Mouse (Mus musculus) liver, adult 2 months (tissue): Measurements from ENCODE around the gene Klhl5. TPM values are rescaled to one million over a fixed set of nuclear protein-coding genes. Genes with fewer than 3 reads are reported as not detected.

Experiments used
- DNase-seq: peaks from one replicate; pipeline ENCODE4 v3.0.0-alpha.2; 2011; ENCODE audit warnings: low read depth, low spot score; ENCODE audit errors: extremely low read depth
- H3K27ac ChIP-seq: fragments of 200-500 bp; replicated peaks from 2 replicates; pipeline ENCODE4 v1.5.1; 2012; ENCODE audit warnings: low read depth, mild to moderate bottlenecking, control low read depth, inconsistent platforms, low read length; ENCODE audit not compliant: insufficient read depth
- H3K27me3 ChIP-seq: fragments of 200-500 bp; 2 replicates; pipeline ENCODE4 v1.6.1; 2012; ENCODE audit warnings: mild to moderate bottlenecking, moderate library complexity, low read length, inconsistent platforms; ENCODE audit not compliant: control insufficient read depth, insufficient read depth
- H3K36me3 ChIP-seq: fragments of 200-500 bp; 2 replicates; pipeline ENCODE4 v1.6.1; 2012; ENCODE audit warnings: low read length, inconsistent platforms; ENCODE audit not compliant: control insufficient read depth, insufficient read depth
- H3K4me1 ChIP-seq: fragments of 200-500 bp; 2 replicates; pipeline ENCODE4 v1.6.1; 2011; ENCODE audit warnings: low read length; ENCODE audit not compliant: control insufficient read depth, insufficient read depth
- H3K4me3 ChIP-seq: fragments of 200-500 bp; 2 replicates; pipeline ENCODE4 v1.5.1; 2011; ENCODE audit warnings: low read depth, mild to moderate bottlenecking, control low read depth, low read length, moderate library complexity; ENCODE audit not compliant: insufficient read depth
- H3K79me2 ChIP-seq: fragments of 200-500 bp; 2 replicates; pipeline ENCODE4 v1.6.1; 2012; ENCODE audit warnings: inconsistent platforms, mild to moderate bottlenecking, low read length, moderate library complexity; ENCODE audit not compliant: control insufficient read depth, insufficient read depth
- H3K9ac ChIP-seq: fragments of 200-500 bp; 2 replicates; pipeline ENCODE4 v1.6.1; 2012; ENCODE audit warnings: low read depth, mild to moderate bottlenecking, control low read depth, inconsistent platforms, low read length
- CTCF ChIP-seq: fragments of 200-500 bp; IDR thresholded peaks from 2 replicates; pipeline ENCODE4 v1.5.1; 2011; ENCODE audit warnings: low read depth, low read length, control low read depth
- POLR2A ChIP-seq: fragments of 200-500 bp; IDR thresholded peaks from 2 replicates; pipeline ENCODE4 v1.6.1; 2011; ENCODE audit warnings: low read length, control low read depth; ENCODE audit not compliant: insufficient read depth; ENCODE audit errors: extremely low read depth
- WGBS: fragments of 180-500 bp; shearing (Covaris S2); methylation state at CpG from one replicate; pipeline ENCODE4 v1.1.7; 2018; 5-methylcytosine and 5-hydroxymethylcytosine counted together
- polyA plus RNA-seq: library from polyadenylated mRNA; depleted of rRNA; stranded (reverse); fragments of >200 nt; gene quantifications from 2 replicates; pipeline ENCODE4 v1.2.3, GENCODE M21; 2012
- total RNA-seq: library from RNA; depleted of rRNA; stranded (reverse); fragments of >200 nt; gene quantifications from 2 replicates; pipeline ENCODE4 v1.2.3, GENCODE M21; 2014

Gene Klhl5
- total and polyA plus RNA-seq, 2 experiments: 13.8 to 23.8 TPM

DNA sequence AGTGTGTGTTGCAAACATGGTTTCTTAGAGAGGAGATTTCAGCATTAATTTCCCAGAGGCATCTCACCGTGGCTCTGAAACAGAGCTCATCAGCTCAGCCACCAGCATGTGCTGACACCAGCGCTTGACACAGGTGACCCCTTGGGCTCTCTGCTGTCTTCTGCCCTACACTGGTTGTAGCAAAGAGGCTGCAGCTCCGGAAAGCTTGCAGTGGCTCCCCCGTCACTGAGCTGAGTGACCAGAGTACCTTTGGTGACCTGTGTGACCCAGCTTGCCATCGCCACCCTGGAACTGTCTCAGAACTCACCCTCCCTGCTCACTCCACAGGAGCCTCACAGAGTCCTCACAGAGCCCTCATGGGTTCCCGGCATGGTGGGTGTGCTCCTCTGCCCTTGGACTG, 34.9 kb downstream of the Klhl5 start:
- TF ChIP-seq CTCF (no peak), POLR2A (no peak)
- no peak overlapping the region for H3K4me3 ChIP-seq
- 84% methylated on average over 6 of the region's 6 CpGs for WGBS
- no peak for DNase-seq
- H3K79me2 ChIP-seq: no peaks in the 10 kb centered on the region
- H3K4me1 ChIP-seq: no peaks in the 10 kb centered on the region
- H3K27ac ChIP-seq: no peak overlapping the region
- peaks cover 20% of the 10 kb centered on the region; the same call in 1 of the 2 replicates for H3K36me3 ChIP-seq
- no peaks in the 10 kb centered on the region for H3K27me3 ChIP-seq
- no peak overlapping the region for H3K9ac ChIP-seq

DNA sequence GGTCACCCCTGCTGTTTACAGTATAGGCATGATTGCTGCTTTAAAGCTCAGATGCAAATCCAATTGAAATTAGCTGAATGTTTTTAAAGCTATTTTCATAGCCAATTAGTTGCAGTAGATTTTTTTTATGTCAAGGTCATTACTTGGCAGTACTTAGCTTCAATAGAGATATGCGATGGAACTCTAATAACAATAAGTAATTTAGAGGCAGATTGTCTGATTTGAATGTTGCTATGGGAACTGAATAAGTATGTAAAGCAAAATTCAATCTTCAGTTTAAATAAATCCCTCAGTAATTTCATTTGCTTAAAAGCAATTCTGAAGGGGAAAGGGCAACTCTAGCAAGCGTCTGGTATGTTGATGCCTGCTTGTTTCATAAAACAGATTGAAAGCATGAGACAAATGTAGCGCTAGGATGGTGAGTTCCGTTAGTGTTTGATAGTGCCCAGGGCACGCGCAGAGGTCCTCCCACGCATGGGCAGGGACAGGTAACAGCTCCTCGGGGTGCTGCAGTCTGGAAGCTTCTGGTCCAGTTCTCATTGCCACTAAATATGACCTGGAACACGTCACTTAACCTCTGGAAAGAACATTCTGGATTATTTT, 38.3 kb downstream of the Klhl5 start:
- Histone ChIP-seq H3K79me2 (no peaks in the 10 kb centered on the region), H3K9ac (no peak overlapping the region), H3K36me3 (peaks cover 24% of the 10 kb centered on the region; the same call in 1 of the 2 replicates), H3K4me3 (no peak overlapping the region), H3K27ac (no peak overlapping the region), H3K4me1 (peaks cover 9% of the 10 kb centered on the region), H3K27me3 (no peaks in the 10 kb centered on the region)
- no peak for TF ChIP-seq POLR2A
- no peak for TF ChIP-seq CTCF
- DNase-seq: no peak
- WGBS: 89% methylated on average over 9 of the region's 9 CpGs

DNA sequence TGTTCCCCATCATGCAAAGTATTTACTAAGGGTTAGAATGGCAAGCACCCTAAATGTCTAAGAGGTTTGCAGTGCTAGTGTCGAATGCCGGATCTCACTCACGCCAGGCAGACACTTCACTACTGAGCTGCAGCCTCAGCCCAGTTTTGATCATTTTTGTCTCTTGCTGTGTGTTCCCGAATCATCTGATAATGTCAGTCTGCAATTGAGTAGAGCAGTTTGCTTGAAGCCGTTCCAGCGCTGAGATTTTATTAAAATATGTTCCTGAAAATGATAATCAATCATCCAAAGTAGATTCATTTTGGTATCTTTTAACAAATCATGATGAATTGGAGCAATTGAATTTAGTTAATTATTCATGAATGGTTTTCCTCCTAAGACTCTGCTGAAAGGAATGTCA, 39.4 kb downstream of the Klhl5 start:
- TF ChIP-seq CTCF: no peak
- TF ChIP-seq POLR2A: no peak
- Histone ChIP-seq H3K9ac (no peak overlapping the region), H3K4me1 (peaks cover 18% of the 10 kb centered on the region), H3K27ac (no peak overlapping the region), H3K79me2 (no peaks in the 10 kb centered on the region), H3K4me3 (no peak overlapping the region), H3K36me3 (peaks cover 18% of the 10 kb centered on the region; the same call in 1 of the 2 replicates), H3K27me3 (no peaks in the 10 kb centered on the region)
- 97% methylated on average over 6 of the region's 6 CpGs for WGBS
- DNase-seq: no peak

DNA sequence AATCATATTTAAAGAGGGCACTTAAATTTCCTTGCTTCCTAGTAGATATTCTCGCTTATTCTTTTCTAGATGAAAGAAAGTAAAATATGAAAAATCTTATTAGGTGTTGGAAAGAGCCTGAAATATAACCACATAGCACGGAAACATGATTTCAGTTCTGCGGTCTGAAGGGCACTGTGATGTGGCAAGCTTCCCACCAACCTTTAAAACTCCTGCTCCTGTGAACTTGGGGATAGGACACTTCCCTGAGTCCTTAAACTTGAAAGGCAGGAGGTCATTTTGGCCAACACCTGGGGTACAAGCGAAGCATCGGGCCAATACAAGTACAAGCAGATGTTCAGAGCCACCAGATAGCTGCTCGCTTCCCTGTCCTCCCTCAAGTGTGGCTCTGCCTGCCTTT, 42.4 kb downstream of the Klhl5 start:
- Histone ChIP-seq H3K9ac (no peak overlapping the region), H3K4me3 (no peak overlapping the region), H3K27ac (peak overlapping the region; percentile 81), H3K79me2 (no peaks in the 10 kb centered on the region), H3K36me3 (peaks cover 9% of the 10 kb centered on the region; the same call in 1 of the 2 replicates), H3K27me3 (no peaks in the 10 kb centered on the region), H3K4me1 (peaks cover 19% of the 10 kb centered on the region)
- TF ChIP-seq POLR2A (no peak), CTCF (no peak)
- DNase-seq: peak; percentile 88
- WGBS: 50% methylated on average over 6 of the region's 6 CpGs

DNA sequence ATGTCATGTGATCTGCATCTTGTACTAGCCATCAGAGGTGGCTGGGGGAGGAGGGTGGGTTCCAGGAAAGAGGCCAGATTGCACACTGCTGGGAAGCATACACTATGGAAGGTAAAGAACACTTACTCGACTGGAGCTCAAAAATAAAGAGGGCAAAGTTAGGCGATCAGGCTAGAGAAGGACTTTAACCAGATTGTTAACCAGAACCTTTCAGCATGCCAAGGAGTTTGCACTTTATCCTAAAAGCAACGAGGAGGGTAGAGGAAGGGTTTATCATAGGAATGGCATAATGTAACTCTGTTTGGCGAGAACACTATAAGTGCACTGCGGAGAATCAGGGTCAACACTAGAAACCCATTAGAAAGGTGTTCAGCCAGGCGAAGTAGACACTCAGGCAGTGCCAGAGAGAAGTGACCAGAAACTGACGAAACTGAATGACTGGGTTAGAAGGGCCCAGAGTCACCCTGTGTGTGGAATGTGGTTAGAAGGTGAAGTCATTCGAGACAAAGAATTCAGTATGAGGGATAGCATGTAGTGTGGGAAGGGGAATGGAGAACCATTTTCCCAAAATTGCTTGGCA, 43.1 kb downstream of the Klhl5 start:
- Histone ChIP-seq H3K9ac (no peak overlapping the region), H3K4me1 (peaks cover 19% of the 10 kb centered on the region), H3K36me3 (peaks cover 9% of the 10 kb centered on the region; the same call in 1 of the 2 replicates), H3K27ac (peak overlapping the region; percentile 81), H3K4me3 (no peak overlapping the region), H3K79me2 (no peaks in the 10 kb centered on the region), H3K27me3 (no peaks in the 10 kb centered on the region)
- peak; percentile 90 for DNase-seq
- TF ChIP-seq CTCF (no peak), POLR2A (no peak)
- 29% methylated on average over 8 of the region's 8 CpGs for WGBS

DNA sequence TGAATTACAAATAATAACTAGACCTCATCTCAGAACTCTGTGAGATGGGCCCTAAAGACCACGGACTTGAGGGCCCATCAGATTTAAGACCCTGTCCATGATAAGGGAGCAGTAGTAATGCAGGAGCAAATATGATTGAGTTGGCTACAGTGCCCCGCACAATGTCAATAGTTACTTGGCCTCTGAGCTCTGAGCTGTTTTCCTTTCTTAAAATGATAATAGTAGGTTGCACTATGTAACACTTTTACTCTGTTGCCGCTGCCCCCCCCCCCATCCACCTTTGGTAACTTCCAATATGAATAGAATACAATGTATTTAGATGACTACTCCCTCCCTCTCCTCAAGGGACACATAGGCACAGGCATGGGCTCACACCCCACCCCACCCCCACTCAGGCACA, 43.9 kb downstream of the Klhl5 start:
- H3K4me3 ChIP-seq: no peak overlapping the region
- 33% methylated on average over 3 of the region's 3 CpGs for WGBS
- no peaks in the 10 kb centered on the region for H3K79me2 ChIP-seq
- H3K4me1 ChIP-seq: peaks cover 19% of the 10 kb centered on the region
- no peak for TF ChIP-seq POLR2A
- no peak for TF ChIP-seq CTCF
- peaks cover 10% of the 10 kb centered on the region; the same call in 1 of the 2 replicates for H3K36me3 ChIP-seq
- H3K9ac ChIP-seq: no peak overlapping the region
- DNase-seq: peak; percentile 76
- H3K27ac ChIP-seq: peak overlapping the region; percentile 81
- no peaks in the 10 kb centered on the region for H3K27me3 ChIP-seq
